Mouse (Mus musculus) neural tube, embryonic 15.5 days (tissue): ENCODE results near the gene Krtap19-4. TPM values are rescaled to one million over a fixed set of nuclear protein-coding genes. Genes with fewer than 3 reads are reported as not detected.

ENCODE experiments used
- polyA plus RNA-seq: library from polyadenylated mRNA; unstranded; fragments of >200 nt; fragmentation: Nextera tagmentation; extraction: Ambion mirVana; gene quantifications from 2 replicates; pipeline ENCODE4 v1.2.1, GENCODE M21; 2015

The Krtap19-4 gene
- polyA plus RNA-seq, 1 experiment from 2014 or later, result not detected

Other genes starting within 250 kb of the Krtap19-4 start
- gene Krtap26-1, start 237.3 kb downstream of the Krtap19-4 start, polyA plus RNA-seq, result 0.15 TPM in 1 of 2 replicates, not detected in the other
- not detected in 2 replicates for gene Krtap27-1, start 213.4 kb downstream of the Krtap19-4 start, polyA plus RNA-seq
- not detected in 2 replicates for gene 2310061N02Rik, start 177.1 kb downstream of the Krtap19-4 start, polyA plus RNA-seq
- gene Krtap13-1, start 156.2 kb downstream of the Krtap19-4 start, polyA plus RNA-seq, result not detected in 2 replicates
- not detected in 2 replicates for gene Krtap13, start 133.5 kb downstream of the Krtap19-4 start, polyA plus RNA-seq
- gene 2310034C09Rik, start 126.2 kb downstream of the Krtap19-4 start, polyA plus RNA-seq, result not detected in 2 replicates
- not detected in 2 replicates for gene 2310057N15Rik, start 110.9 kb downstream of the Krtap19-4 start, polyA plus RNA-seq
- not detected in 2 replicates for gene Gm5965, start 107.2 kb downstream of the Krtap19-4 start, polyA plus RNA-seq
- gene Gm20741, start 72.9 kb downstream of the Krtap19-4 start, polyA plus RNA-seq, result not detected in 2 replicates
- not detected in 2 replicates for gene Krtap15, start 64.9 kb downstream of the Krtap19-4 start, polyA plus RNA-seq
- gene Krtap14, start 58.9 kb downstream of the Krtap19-4 start, polyA plus RNA-seq, result not detected in 2 replicates
- gene Krtap19-1, start 15.7 kb downstream of the Krtap19-4 start, polyA plus RNA-seq, result not detected in 2 replicates
- not detected in 2 replicates for gene Krtap19-2, start 10.8 kb downstream of the Krtap19-4 start, polyA plus RNA-seq
- not detected in 2 replicates for gene Krtap19-3, start 7.1 kb downstream of the Krtap19-4 start, polyA plus RNA-seq
- not detected in 2 replicates for gene Krtap19-5, start 11.4 kb upstream of the Krtap19-4 start, polyA plus RNA-seq
- not detected in 2 replicates for gene Krtap19-9b, start 47.2 kb upstream of the Krtap19-4 start, polyA plus RNA-seq
- not detected in 2 replicates for gene Krtap16-3, start 77.8 kb upstream of the Krtap19-4 start, polyA plus RNA-seq
- not detected in 2 replicates for gene Krtap22-2, start 125.7 kb upstream of the Krtap19-4 start, polyA plus RNA-seq
- gene Gm10229, start 130.2 kb upstream of the Krtap19-4 start, polyA plus RNA-seq, result not detected in 2 replicates
- not detected in 2 replicates for gene Krtap6-1, start 146.6 kb upstream of the Krtap19-4 start, polyA plus RNA-seq
- not detected in 2 replicates for gene Gm10228, start 156.4 kb upstream of the Krtap19-4 start, polyA plus RNA-seq
- not detected in 2 replicates for gene Krtap6-5, start 162.8 kb upstream of the Krtap19-4 start, polyA plus RNA-seq
- not detected in 2 replicates for gene 1110025L11Rik, start 178.9 kb upstream of the Krtap19-4 start, polyA plus RNA-seq
- not detected in 2 replicates for gene Krtap6-3, start 198.9 kb upstream of the Krtap19-4 start, polyA plus RNA-seq